Mouse (Mus musculus) cerebellum, adult 2 months (tissue): ENCODE measurements around the gene Syce3.

Experiments
- CTCF ChIP-seq: fragments of 200-500 bp; IDR thresholded peaks from 2 replicates; pipeline ENCODE4 v1.5.1; 2011; ENCODE audit warnings: low read depth, mild to moderate bottlenecking, control low read depth, low read length, moderate library complexity, borderline replicate concordance; ENCODE audit not compliant: insufficient read depth
- POLR2A ChIP-seq: fragments of 200-500 bp; IDR thresholded peaks from 2 replicates; pipeline ENCODE4 v1.6.1; 2011; ENCODE audit warnings: low read length, control low read depth, borderline replicate concordance; ENCODE audit not compliant: insufficient read depth

DNA sequence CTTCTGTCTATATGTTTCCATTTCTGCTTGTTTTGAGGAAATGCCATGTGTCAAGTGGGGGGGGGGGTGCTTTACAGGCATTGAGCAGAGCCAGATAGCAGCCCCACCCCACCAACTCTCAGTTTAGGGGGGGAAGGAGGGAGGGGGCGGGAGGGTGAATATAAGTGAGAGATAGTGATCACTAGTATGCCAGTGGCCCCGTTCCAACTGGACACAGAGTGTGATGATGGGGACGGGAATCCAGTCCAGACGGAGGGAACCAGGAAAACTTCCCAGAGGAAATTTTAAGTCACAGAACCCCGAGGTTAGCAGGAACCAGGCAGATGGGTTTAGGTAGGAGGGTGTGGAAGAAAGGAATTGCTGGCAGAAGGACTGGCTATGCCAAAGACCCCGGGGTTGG is 45.3 kb upstream of the Syce3 start:
- TF ChIP-seq CTCF (no peak), POLR2A (no peak)
